Mouse (Mus musculus): ENCODE results near the gene Ppm1g. TPM values are rescaled to one million over a fixed set of nuclear protein-coding genes. Genes with fewer than 3 reads are reported as not detected.
A peak's percentile ranks its signal among the peaks of the same experiment; 100 is the strongest.

The Ppm1g gene
- polyA plus RNA-seq, 1 experiment from 2014 or later, result 162 TPM

DNA sequence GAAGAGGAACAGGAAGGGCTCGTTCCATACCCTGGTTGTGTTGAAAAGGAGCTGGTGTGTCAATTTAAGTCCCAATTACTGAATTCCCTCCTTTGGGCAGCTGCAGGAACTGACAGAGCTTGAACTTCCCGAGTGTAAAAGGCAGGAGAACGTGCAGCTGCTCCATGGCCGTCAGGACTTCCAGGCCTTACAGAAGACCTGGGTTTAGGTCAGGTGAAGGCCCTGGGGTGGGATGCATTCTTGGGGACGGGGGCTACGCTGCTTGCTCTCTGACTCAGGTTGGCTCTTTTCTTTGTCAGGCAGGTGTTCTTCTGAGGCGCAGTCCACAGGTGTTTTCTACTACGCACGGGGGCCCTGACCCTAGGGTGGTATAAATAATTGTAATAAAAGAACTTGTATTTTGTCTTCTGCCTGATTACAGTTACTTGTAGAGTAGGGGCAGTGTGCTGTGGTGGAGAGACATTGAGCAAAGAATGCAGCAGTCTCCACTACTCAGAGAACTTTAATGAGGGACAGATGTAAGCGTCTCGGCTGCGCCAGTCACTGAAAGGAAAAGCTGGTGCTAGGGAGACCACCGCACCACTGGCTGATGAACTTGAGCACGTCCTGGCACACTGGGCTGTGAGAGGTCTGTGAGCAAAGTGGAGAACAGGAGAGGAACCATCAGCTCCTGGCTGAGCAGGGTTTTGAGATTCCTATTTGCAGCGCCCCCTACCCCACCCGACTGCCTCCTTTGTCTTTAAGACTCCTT, 32.5 kb upstream of the Ppm1g start:
- Histone ChIP-seq H3K9ac (ENCODE audit: low read length) (no peak overlapping the region), H3K27ac (ENCODE audit: low read depth, low read length) (no peak overlapping the region), H3K9me3 (ENCODE audit: control insufficient read depth, low read length) (no peaks in the 10 kb centered on the region), H3K4me1 (ENCODE audit: control insufficient read depth, insufficient read depth, low read length) (peaks cover 9% of the 10 kb centered on the region; the same call in 1 of the 2 replicates), H3K4me2 (ENCODE audit: low read depth) (no peak overlapping the region), H3K27me3 (ENCODE audit: control insufficient read depth, insufficient read depth, low read length) (no peaks in the 10 kb centered on the region), H3K4me3 (ENCODE audit: low read depth, low read length) (no peak overlapping the region), H3K36me3 (ENCODE audit: control insufficient read depth, insufficient read depth, low read length) (peaks cover 21% of the 10 kb centered on the region)
- ATAC-seq (ENCODE audit: insufficient read depth, low FRiP score, low TSS enrichment), result no peak
- no peak for DNase-seq (ENCODE audit: low spot score)
- WGBS, result 83% methylated on average over 16 of the region's 16 CpGs

DNA sequence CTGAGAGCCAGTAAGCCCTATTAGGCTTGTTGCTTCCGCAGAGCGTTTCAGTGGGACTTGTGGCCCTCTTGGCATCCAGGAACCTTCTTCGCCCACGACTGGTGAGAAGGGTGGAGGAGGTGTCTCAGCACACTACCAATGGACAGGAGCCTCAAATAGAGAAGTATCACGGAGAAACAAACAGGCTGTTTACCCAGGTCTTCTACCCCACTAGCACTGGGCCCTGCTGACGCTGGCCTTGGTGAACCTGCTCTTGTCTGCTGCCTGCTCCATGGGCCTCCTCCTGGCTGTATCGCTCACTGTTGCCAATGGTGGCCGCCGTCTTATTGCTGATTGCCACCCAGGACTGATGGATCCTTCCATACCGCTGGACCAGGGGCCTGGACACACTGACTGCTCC, 31.7 kb upstream of the Ppm1g start:
- Histone ChIP-seq H3K36me3 (ENCODE audit: control insufficient read depth, insufficient read depth, low read length) (peaks cover 25% of the 10 kb centered on the region), H3K4me2 (ENCODE audit: low read depth) (peak overlapping the region; percentile 15), H3K27ac (ENCODE audit: low read depth, low read length) (no peak overlapping the region), H3K4me1 (ENCODE audit: control insufficient read depth, insufficient read depth, low read length) (peaks cover 9% of the 10 kb centered on the region; the same call in 1 of the 2 replicates), H3K27me3 (ENCODE audit: control insufficient read depth, insufficient read depth, low read length) (no peaks in the 10 kb centered on the region), H3K9ac (ENCODE audit: low read length) (0 out of 2 replicates have a peak overlapping the region, but pooled peaks have one; percentile 12), H3K9me3 (ENCODE audit: control insufficient read depth, low read length) (no peaks in the 10 kb centered on the region), H3K4me3 (ENCODE audit: low read depth, low read length) (no peak overlapping the region)
- 50% methylated on average over 10 of the region's 10 CpGs for WGBS
- DNase-seq (ENCODE audit: low spot score) (no peak), ATAC-seq (ENCODE audit: insufficient read depth, low FRiP score, low TSS enrichment) (no peak)

DNA sequence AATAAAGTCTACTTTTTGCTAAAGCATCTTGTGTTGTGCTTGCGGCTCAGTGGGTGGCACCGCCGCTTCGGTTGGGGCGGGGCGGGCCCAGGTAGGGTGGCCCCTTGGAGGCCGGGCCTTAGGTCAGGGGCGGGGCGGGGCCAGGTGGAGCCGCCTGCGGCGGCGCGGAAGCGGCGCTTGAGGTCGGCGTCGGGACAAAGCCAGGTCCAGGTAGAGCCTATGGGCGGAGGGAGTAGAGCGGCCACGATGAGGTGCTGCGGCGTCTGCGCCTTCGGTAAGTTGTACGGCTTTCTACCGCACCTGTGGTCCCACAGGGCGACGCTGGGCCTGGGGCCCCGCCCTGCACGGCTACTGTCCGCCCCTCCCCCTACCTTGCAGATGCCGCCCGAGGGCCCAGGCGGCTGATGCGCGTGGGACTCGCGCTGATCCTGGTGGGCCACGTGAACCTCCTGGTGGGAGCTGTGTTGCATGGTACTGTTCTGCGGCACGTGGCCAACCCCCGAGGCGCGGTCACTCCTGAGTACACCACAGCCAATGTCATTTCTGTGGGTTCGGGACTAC, 31.1 kb upstream of the Ppm1g start, which contains the start of gene Krtcap3:
Krtcap3 (plus strand) TSS at position 151 of the 561 bp plus-strand sequence.
- H3K4me1 ChIP-seq (ENCODE audit: control insufficient read depth, insufficient read depth, low read length), result peaks cover 9% of the 10 kb centered on the region; the same call in 1 of the 2 replicates
- no peak within 1 kb of the TSS for H3K27ac ChIP-seq (ENCODE audit: low read depth, low read length)
- peak within 1 kb of the TSS; percentile 8 for H3K4me3 ChIP-seq (ENCODE audit: low read depth, low read length)
- peak within 1 kb of the TSS; percentile 15 for H3K4me2 ChIP-seq (ENCODE audit: low read depth)
- 8% methylated on average over 47 of the region's 47 CpGs for WGBS
- peaks cover 24% of the 10 kb centered on the region for H3K36me3 ChIP-seq (ENCODE audit: control insufficient read depth, insufficient read depth, low read length)
- peak within 1 kb of the TSS; percentile 12; the same call in 1 of the 2 replicates for H3K9ac ChIP-seq (ENCODE audit: low read length)
- no peaks in the 10 kb centered on the region for H3K27me3 ChIP-seq (ENCODE audit: control insufficient read depth, insufficient read depth, low read length)
- ATAC-seq (ENCODE audit: insufficient read depth, low FRiP score, low TSS enrichment) (no peak), DNase-seq (ENCODE audit: low spot score) (peak; percentile 25)
- H3K9me3 ChIP-seq (ENCODE audit: control insufficient read depth, low read length), result no peaks in the 10 kb centered on the region

DNA sequence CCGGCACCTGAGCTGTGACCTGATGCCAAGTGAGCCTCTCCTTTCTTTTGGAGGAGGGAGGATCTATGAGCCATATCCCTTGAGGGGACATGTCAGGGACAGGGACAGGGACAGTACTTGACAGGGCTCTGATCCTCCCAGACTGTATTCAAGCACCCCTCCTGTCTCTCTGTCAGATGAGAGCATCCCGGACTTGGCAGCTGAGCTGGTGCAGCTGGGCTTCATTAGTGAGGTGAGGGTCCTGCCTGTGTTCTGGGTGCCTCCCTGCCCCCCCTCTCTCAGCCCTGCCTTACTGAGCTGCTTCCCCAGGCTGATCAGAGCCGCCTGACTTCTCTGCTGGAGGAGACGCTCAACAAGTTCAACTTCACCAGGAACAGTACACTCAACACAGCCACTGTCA, 30.2 kb upstream of the Ppm1g start:
- peaks cover 9% of the 10 kb centered on the region; the same call in 1 of the 2 replicates for H3K4me1 ChIP-seq (ENCODE audit: control insufficient read depth, insufficient read depth, low read length)
- H3K4me3 ChIP-seq (ENCODE audit: low read depth, low read length), result peak overlapping the region; percentile 6; the same call in 1 of the 2 replicates
- no peak overlapping the region for H3K27ac ChIP-seq (ENCODE audit: low read depth, low read length)
- ATAC-seq (ENCODE audit: insufficient read depth, low FRiP score, low TSS enrichment) (no peak), DNase-seq (ENCODE audit: low spot score) (no peak)
- no peaks in the 10 kb centered on the region for H3K9me3 ChIP-seq (ENCODE audit: control insufficient read depth, low read length)
- H3K4me2 ChIP-seq (ENCODE audit: low read depth), result no peak overlapping the region
- H3K27me3 ChIP-seq (ENCODE audit: control insufficient read depth, insufficient read depth, low read length), result no peaks in the 10 kb centered on the region
- WGBS, result 69% methylated on average over 4 of the region's 4 CpGs
- H3K9ac ChIP-seq (ENCODE audit: low read length), result no peak overlapping the region
- H3K36me3 ChIP-seq (ENCODE audit: control insufficient read depth, insufficient read depth, low read length), result peaks cover 25% of the 10 kb centered on the region

DNA sequence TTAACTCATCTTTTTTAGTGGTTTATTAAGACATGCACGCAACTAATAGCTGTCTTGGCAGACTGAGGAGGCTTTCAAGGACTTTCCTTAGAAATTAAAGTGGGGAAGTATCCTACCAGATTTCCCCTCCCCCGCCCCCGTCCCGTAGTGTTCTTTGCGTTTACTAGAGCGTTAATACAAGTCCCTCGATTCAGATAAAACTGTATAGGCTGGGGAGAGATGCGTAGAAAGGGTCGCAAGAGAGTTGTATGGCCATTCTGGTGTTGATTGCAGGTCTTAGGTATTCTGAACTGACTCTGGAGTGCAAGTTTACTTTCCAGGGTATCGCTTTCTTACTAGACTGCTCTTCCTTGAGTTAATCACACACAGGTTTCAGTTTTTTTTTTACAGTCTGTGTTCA, 21.7 kb upstream of the Ppm1g start:
- no peaks in the 10 kb centered on the region for H3K27me3 ChIP-seq (ENCODE audit: control insufficient read depth, insufficient read depth, low read length)
- peak overlapping the region; percentile 67 for H3K4me3 ChIP-seq (ENCODE audit: low read depth, low read length)
- DNase-seq (ENCODE audit: low spot score), result no peak
- H3K9ac ChIP-seq (ENCODE audit: low read length), result peak overlapping the region; percentile 73
- H3K9me3 ChIP-seq (ENCODE audit: control insufficient read depth, low read length), result no peaks in the 10 kb centered on the region
- WGBS, result 38% methylated on average over 10 of the region's 10 CpGs
- no peak overlapping the region for H3K27ac ChIP-seq (ENCODE audit: low read depth, low read length)
- no peak for ATAC-seq (ENCODE audit: insufficient read depth, low FRiP score, low TSS enrichment)
- peak overlapping the region; percentile 92 for H3K4me2 ChIP-seq (ENCODE audit: low read depth)
- H3K4me1 ChIP-seq (ENCODE audit: control insufficient read depth, insufficient read depth, low read length), result peaks cover 7% of the 10 kb centered on the region
- peaks cover 2% of the 10 kb centered on the region; the same call in 1 of the 2 replicates for H3K36me3 ChIP-seq (ENCODE audit: control insufficient read depth, insufficient read depth, low read length)

DNA sequence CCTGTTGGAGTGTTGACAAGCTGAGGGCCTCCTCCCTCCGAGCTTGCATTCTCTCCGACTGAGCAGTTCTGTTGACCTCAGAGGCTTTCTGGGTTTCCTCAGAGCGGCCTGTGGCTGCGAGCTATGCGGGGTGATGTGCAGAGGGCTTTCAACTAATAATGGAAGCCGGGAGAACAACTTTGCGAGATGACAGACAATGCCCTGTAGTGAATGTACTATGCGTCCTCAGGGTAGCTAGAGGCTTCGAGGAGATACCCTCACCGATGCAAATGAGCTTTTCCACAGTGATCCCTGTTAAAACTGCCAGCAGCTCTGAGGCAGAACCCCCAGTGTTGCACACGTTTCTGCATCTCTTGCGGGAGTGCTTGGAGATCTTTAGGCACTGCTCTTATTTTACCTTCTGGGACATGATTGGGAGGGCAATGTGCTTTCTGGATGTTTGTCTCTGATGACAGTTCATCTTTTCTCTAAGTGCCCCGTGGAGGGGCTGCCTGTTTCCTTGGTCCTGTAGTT, 21.1 kb upstream of the Ppm1g start:
- Histone ChIP-seq H3K27me3 (ENCODE audit: control insufficient read depth, insufficient read depth, low read length) (no peaks in the 10 kb centered on the region), H3K36me3 (ENCODE audit: control insufficient read depth, insufficient read depth, low read length) (peaks cover 2% of the 10 kb centered on the region; the same call in 1 of the 2 replicates), H3K9ac (ENCODE audit: low read length) (peak overlapping the region; percentile 73), H3K4me2 (ENCODE audit: low read depth) (peak overlapping the region; percentile 92), H3K4me1 (ENCODE audit: control insufficient read depth, insufficient read depth, low read length) (peaks cover 7% of the 10 kb centered on the region), H3K27ac (ENCODE audit: low read depth, low read length) (peak overlapping the region; percentile 96), H3K9me3 (ENCODE audit: control insufficient read depth, low read length) (no peaks in the 10 kb centered on the region), H3K4me3 (ENCODE audit: low read depth, low read length) (peak overlapping the region; percentile 67)
- ATAC-seq (ENCODE audit: insufficient read depth, low FRiP score, low TSS enrichment) (no peak), DNase-seq (ENCODE audit: low spot score) (no peak)
- WGBS, result 1% methylated on average over 13 of the region's 13 CpGs

DNA sequence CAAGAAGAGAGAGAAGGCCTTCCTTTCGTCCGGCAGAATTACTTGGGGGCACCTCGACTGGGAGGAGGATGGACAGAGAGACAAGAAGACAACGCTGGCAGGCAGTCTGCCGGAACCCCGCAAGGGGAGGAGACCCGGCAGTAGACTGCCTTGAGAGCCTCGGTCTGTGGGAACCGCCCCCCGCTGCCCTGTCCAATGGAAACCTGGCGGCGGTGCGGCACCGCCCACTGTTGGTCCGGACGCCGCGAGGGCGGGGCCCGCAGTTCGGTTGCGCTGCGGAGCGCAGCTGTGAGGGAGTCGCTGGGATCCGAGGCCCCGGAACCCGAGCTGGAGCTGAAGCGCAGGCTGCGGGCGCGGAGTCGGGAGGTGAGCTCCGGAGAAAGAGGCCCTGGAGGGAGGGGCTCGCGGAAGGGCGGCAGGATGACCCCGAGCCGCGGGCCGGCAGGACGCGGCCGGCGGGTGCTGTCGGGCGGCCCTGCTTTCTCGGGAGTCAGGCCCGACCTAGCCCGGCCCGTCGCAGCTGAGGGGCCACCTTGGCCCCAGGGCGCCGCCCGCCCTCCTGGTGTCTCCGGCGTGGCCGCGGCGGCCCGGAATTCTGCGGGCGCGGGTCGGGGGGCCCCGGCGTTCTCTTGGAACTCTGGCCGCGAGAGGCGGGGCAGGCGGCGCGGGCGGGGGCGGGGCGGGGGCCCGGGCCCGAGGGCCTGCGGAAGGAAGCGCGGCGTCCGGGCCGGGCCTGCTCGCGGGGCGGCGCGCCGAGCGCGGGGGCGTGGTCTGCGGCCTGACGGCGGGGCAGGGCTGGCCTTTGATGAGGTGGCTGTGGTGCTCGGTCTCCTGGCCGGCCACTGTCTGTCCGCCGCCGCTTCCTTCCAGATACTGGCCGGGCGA, 20.4 kb upstream of the Ppm1g start, which contains the start of the genes Nrbp1 and Gm9970:
Nrbp1 (plus strand) TSS at position 228 of the 885 bp plus-strand sequence.
Gm9970 (minus strand) TSS at position 596 of the 885 bp plus-strand sequence.
- Histone ChIP-seq H3K4me2 (ENCODE audit: low read depth) (peak within 1 kb of the TSS; percentile 92), H3K9ac (ENCODE audit: low read length) (peak within 1 kb of the TSS; percentile 73), H3K4me3 (ENCODE audit: low read depth, low read length) (peak within 1 kb of the TSS; percentile 67), H3K27me3 (ENCODE audit: control insufficient read depth, insufficient read depth, low read length) (no peaks in the 10 kb centered on the region), H3K27ac (ENCODE audit: low read depth, low read length) (peak within 1 kb of the TSS; percentile 96), H3K4me1 (ENCODE audit: control insufficient read depth, insufficient read depth, low read length) (peaks cover 7% of the 10 kb centered on the region), H3K36me3 (ENCODE audit: control insufficient read depth, insufficient read depth, low read length) (no peaks in the 10 kb centered on the region; the same call in 1 of the 2 replicates), H3K9me3 (ENCODE audit: control insufficient read depth, low read length) (no peaks in the 10 kb centered on the region)
- WGBS, result under 1% methylated on average over 54 of the region's 103 CpGs
- peak; percentile 99 for ATAC-seq (ENCODE audit: insufficient read depth, low FRiP score, low TSS enrichment)
- peak; percentile 98 for DNase-seq (ENCODE audit: low spot score)

DNA sequence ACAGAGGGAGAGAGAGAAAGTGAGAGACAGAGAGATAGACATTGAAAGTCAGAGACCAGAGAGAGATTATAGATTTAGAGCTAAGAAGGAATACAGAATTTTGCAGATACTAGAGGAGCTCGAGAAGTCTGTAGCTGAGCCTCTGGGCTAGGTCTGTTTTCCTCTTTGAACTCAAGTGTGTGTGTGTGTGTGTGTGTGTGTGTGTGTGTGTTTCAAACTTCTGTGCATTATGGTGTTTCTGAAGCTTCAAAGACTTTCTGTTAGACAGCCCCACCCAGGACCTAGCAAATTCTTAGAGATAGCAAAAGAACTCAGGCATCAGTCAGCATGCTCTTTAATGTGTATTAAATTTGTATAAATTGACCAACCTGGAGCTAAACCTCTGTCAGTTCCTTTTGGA, 6.2 kb upstream of the Ppm1g start:
- no peak for ATAC-seq (ENCODE audit: insufficient read depth, low FRiP score, low TSS enrichment)
- 85% methylated on average over 1 of the region's 1 CpGs for WGBS
- H3K9me3 ChIP-seq (ENCODE audit: control insufficient read depth, low read length), result no peaks in the 10 kb centered on the region
- H3K4me1 ChIP-seq (ENCODE audit: control insufficient read depth, insufficient read depth, low read length), result no peaks in the 10 kb centered on the region
- no peak overlapping the region for H3K4me2 ChIP-seq (ENCODE audit: low read depth)
- H3K9ac ChIP-seq (ENCODE audit: low read length), result no peak overlapping the region
- H3K36me3 ChIP-seq (ENCODE audit: control insufficient read depth, insufficient read depth, low read length), result no peaks in the 10 kb centered on the region
- H3K4me3 ChIP-seq (ENCODE audit: low read depth, low read length), result no peak overlapping the region
- no peak for DNase-seq (ENCODE audit: low spot score)
- no peak overlapping the region for H3K27ac ChIP-seq (ENCODE audit: low read depth, low read length)
- no peaks in the 10 kb centered on the region for H3K27me3 ChIP-seq (ENCODE audit: control insufficient read depth, insufficient read depth, low read length)
